13 mouse cellular contexts compared by ENCODE assay signal in genomic region chr11:54961164-54961850, GRCm38 (mm10). TPM values are rescaled to one million over a fixed set of nuclear protein-coding genes. Genes with fewer than 3 reads are reported as not detected.
DNase-seq lines count a peak whose midpoint lies in the region; ATAC-seq and TF ChIP-seq lines count a peak whose summit lies in the region.
"Had no signal": no experiment of that assay in that cellular context is flagged by ENCODE, and none has a peak within 500 bp of the region (broad histone marks: within the 10 kb centered on the region; RNA-seq: fewer than 3 reads in every experiment).

No protein-coding gene starts in this region.

- 58% methylated on average over 6 of the region's 6 CpGs for WGBS in kidney, postnatal 0 days
- 77% methylated on average over 6 of the region's 6 CpGs for WGBS in kidney, embryonic 14.5 days
- 64% methylated on average over 6 of the region's 6 CpGs for WGBS in intestine, postnatal 0 days

- H3K27ac ChIP-seq in kidney, postnatal 0 days: no peak overlapping the region
- H3K27ac ChIP-seq in kidney, embryonic 14.5 days (ENCODE audit: low read depth, low read length): no peak overlapping the region
- H3K27ac ChIP-seq in bone marrow macrophage, adult 2 months (ENCODE audit: insufficient read depth, low read depth, low read length): peak overlapping the region; percentile 69
- no peak overlapping the region; the same call in 1 of the 2 replicates for H3K27ac ChIP-seq in intestine, postnatal 0 days (ENCODE audit: low read depth, low read length)
- H3K27ac ChIP-seq: forebrain, embryonic 12.5 days; liver, embryonic 14.5 days; midbrain, embryonic 15.5 days had no signal

- H3K9ac ChIP-seq in kidney, postnatal 0 days (ENCODE audit: low read depth, low read length): no peak overlapping the region
- H3K9ac ChIP-seq in kidney, embryonic 14.5 days (ENCODE audit: low read depth, low read length): no peak overlapping the region
- H3K9ac ChIP-seq in intestine, postnatal 0 days (ENCODE audit: low read depth, low read length): no peak overlapping the region
- H3K9ac ChIP-seq: forebrain, embryonic 12.5 days; liver, embryonic 14.5 days; midbrain, embryonic 15.5 days had no signal

- no peaks in the 10 kb centered on the region for H3K27me3 ChIP-seq in kidney, postnatal 0 days (ENCODE audit: insufficient read depth, low read length)
- H3K27me3 ChIP-seq in kidney, embryonic 14.5 days (ENCODE audit: control insufficient read depth, insufficient read depth, low read length): no peaks in the 10 kb centered on the region
- no peaks in the 10 kb centered on the region for H3K27me3 ChIP-seq in intestine, postnatal 0 days (replicated peaks; ENCODE audit: control insufficient read depth, insufficient read depth, low read length)
- H3K27me3 ChIP-seq: midbrain, embryonic 15.5 days had no signal

- H3K9me3 ChIP-seq in kidney, postnatal 0 days (replicated peaks; ENCODE audit: low read length): no peaks in the 10 kb centered on the region
- H3K9me3 ChIP-seq in kidney, embryonic 14.5 days (ENCODE audit: control insufficient read depth, low read length): no peaks in the 10 kb centered on the region
- H3K9me3 ChIP-seq in intestine, postnatal 0 days (ENCODE audit: control insufficient read depth): no peaks in the 10 kb centered on the region
- H3K9me3 ChIP-seq: forebrain, embryonic 12.5 days; midbrain, embryonic 15.5 days had no signal

- TF ChIP-seq POLR2A in bone marrow macrophage, adult 2 months (IDR thresholded peaks at IDR 0.05; ENCODE audit: borderline replicate concordance, low read depth, low read length): no peak

- peak; percentile 55 for DNase-seq in CD4-positive, CD25-positive, alpha-beta regulatory T cell, adult 2 months (ENCODE audit: low read depth, low spot score)
- no peak for DNase-seq in kidney, postnatal 0 days (ENCODE audit: low spot score)
- no peak for DNase-seq in right cerebral cortex, postnatal 4 days
- DNase-seq in cerebellum, adult 9-10 months: no peak
- DNase-seq: gastrocnemius, postnatal 25 days; thymus, postnatal 14 days had no signal

- no peaks in the 10 kb centered on the region for H3K4me1 ChIP-seq in kidney, postnatal 0 days (replicated peaks; ENCODE audit: insufficient read depth, low read length)
- H3K4me1 ChIP-seq in kidney, embryonic 14.5 days (ENCODE audit: control insufficient read depth, insufficient read depth, low read length): 0 out of 2 replicates have a peak, but pooled peaks cover 5% of the 10 kb centered on the region
- H3K4me1 ChIP-seq in bone marrow macrophage, adult 2 months (ENCODE audit: control insufficient read depth, insufficient read depth, low read length): peaks cover 70% of the 10 kb centered on the region
- peaks cover 5% of the 10 kb centered on the region; the same call in 1 of the 2 replicates for H3K4me1 ChIP-seq in intestine, postnatal 0 days (replicated peaks; ENCODE audit: control insufficient read depth, insufficient read depth, low read length)
- H3K4me1 ChIP-seq: forebrain, embryonic 12.5 days; midbrain, embryonic 15.5 days had no signal

- H3K36me3 ChIP-seq in kidney, postnatal 0 days (ENCODE audit: insufficient read depth, low read length): no peaks in the 10 kb centered on the region
- H3K36me3 ChIP-seq in kidney, embryonic 14.5 days (ENCODE audit: control insufficient read depth, insufficient read depth, low read length): no peaks in the 10 kb centered on the region
- H3K36me3 ChIP-seq in intestine, postnatal 0 days (ENCODE audit: control insufficient read depth, insufficient read depth): no peaks in the 10 kb centered on the region
- H3K36me3 ChIP-seq: forebrain, embryonic 12.5 days; midbrain, embryonic 15.5 days had no signal

- 0 out of 2 replicates have a peak overlapping the region, but pooled peaks have one; percentile 1 for H3K4me2 ChIP-seq in kidney, postnatal 0 days (ENCODE audit: low read length)
- no peak overlapping the region for H3K4me2 ChIP-seq in kidney, embryonic 14.5 days (replicated peaks; ENCODE audit: low read depth, low read length)
- peak overlapping the region; percentile 14; the same call in 1 of the 2 replicates for H3K4me2 ChIP-seq in intestine, postnatal 0 days (replicated peaks; ENCODE audit: low read depth)
- H3K4me2 ChIP-seq: forebrain, embryonic 12.5 days; midbrain, embryonic 15.5 days had no signal

- no peak for TF ChIP-seq CTCF in kidney, postnatal 0 days (IDR thresholded peaks at IDR 0.05; ENCODE audit: low read depth)
- TF ChIP-seq CTCF in bone marrow macrophage, adult 2 months (IDR thresholded peaks at IDR 0.05; ENCODE audit: low read depth, low read length): no peak
- no peak for TF ChIP-seq CTCF in intestine, postnatal 0 days (IDR thresholded peaks at IDR 0.05; ENCODE audit: low read depth)

- H3K4me3 ChIP-seq in kidney, postnatal 0 days (replicated peaks; ENCODE audit: low read depth, low read length): no peak overlapping the region
- H3K4me3 ChIP-seq in kidney, embryonic 14.5 days (ENCODE audit: low read length): no peak overlapping the region
- H3K4me3 ChIP-seq in bone marrow macrophage, adult 2 months (ENCODE audit: insufficient read depth, low read length): peak overlapping the region; percentile 86
- no peak overlapping the region for H3K4me3 ChIP-seq in intestine, postnatal 0 days (ENCODE audit: low read depth, low read length)
- H3K4me3 ChIP-seq: forebrain, embryonic 12.5 days; midbrain, embryonic 15.5 days had no signal

- no peak for ATAC-seq in CD4-positive, CD25-positive, alpha-beta regulatory T cell, adult 4 months
- ATAC-seq in kidney, postnatal 0 days (replicated peaks; ENCODE audit: low FRiP score, low read depth): no peak
- no peak for ATAC-seq in kidney, embryonic 14.5 days (ENCODE audit: low FRiP score, low TSS enrichment)
- no peak for ATAC-seq in intestine, postnatal 0 days
- ATAC-seq: midbrain, embryonic 15.5 days had no signal

RNA-seq across cellular contexts. Expression of gene Tnip1, which starts 1.4 kb away (rescaled TPM):
- polyA plus RNA-seq in CD4-positive, CD25-positive, alpha-beta regulatory T cell, adult 4 months (2017; shearing (Covaris generic)): 100 to 1,000 TPM in 1 of 2 experiments, 10 to 100 TPM in 1; 97.4 to 167 TPM
- 17.5 and 20.3 TPM in 2 replicates for polyA plus RNA-seq in kidney, postnatal 0 days (2015; fragmentation: Nextera tagmentation; extraction: Ambion mirVana)
- polyA plus RNA-seq in kidney, embryonic 14.5 days (2014; fragmentation: Nextera tagmentation; extraction: Ambion mirVana): 12.3 and 14.8 TPM in 2 replicates
- 70.3 and 72.2 TPM in 2 replicates for polyA plus RNA-seq in bone marrow macrophage, adult 2 months (2012; ENCODE audit: insufficient read depth, insufficient read length, missing spikeins)
- 29.9 and 30.3 TPM in 2 replicates for polyA plus RNA-seq in intestine, postnatal 0 days (2015; fragmentation: Nextera tagmentation; extraction: Ambion mirVana)

RNA-seq across cellular contexts. Expression of gene Gpx3, which starts 59.1 kb away (rescaled TPM):
- polyA plus RNA-seq in CD4-positive, CD25-positive, alpha-beta regulatory T cell, adult 4 months (2017; shearing (Covaris generic)): 1 to 10 TPM; 1.2 to 1.3 TPM
- 1,362 and 1,474 TPM in 2 replicates for polyA plus RNA-seq in kidney, postnatal 0 days (2015; fragmentation: Nextera tagmentation; extraction: Ambion mirVana)
- polyA plus RNA-seq in kidney, embryonic 14.5 days (2014; fragmentation: Nextera tagmentation; extraction: Ambion mirVana): 83.0 and 101 TPM in 2 replicates
- 10.8 and 13.8 TPM in 2 replicates for polyA plus RNA-seq in bone marrow macrophage, adult 2 months (2012; ENCODE audit: insufficient read depth, insufficient read length, missing spikeins)
- 6,664 and 6,785 TPM in 2 replicates for polyA plus RNA-seq in intestine, postnatal 0 days (2015; fragmentation: Nextera tagmentation; extraction: Ambion mirVana)

Comparison
In these comparisons a context has a peak if more than half of its experiments do, and no peak if none do; other contexts are left out.
1. RNA of gene Gpx3, which starts 59.1 kb away (polyA plus RNA-seq): 6,664 to 6,785 TPM in intestine, postnatal 0 days and 1,362 to 1,474 TPM in kidney, postnatal 0 days; 83.0 to 101 TPM in kidney, embryonic 14.5 days, 10.8 to 13.8 TPM in bone marrow macrophage, adult 2 months and 1.2 to 1.3 TPM in CD4-positive, CD25-positive, alpha-beta regulatory T cell, adult 4 months; every median in the first group is over 10 times any median in the second.